Mouse (Mus musculus) heart, postnatal 4 days (tissue): ENCODE data around the gene Cfap45. TPM values are rescaled to one million over a fixed set of nuclear protein-coding genes. Genes with fewer than 3 reads are reported as not detected.

ENCODE experiments used
- DNase-seq: peaks from one replicate; pipeline ENCODE4 v3.0.0; 2021
- total RNA-seq, 2 experiments: library from RNA; stranded (reverse); gene quantifications; 2 replicates each; pipeline ENCODE4 v1.2.3; 2021

The Cfap45 gene
- total RNA-seq, 2 experiments from 2014 or later = 3.3 to 3.5 TPM

GRCm38 (mm10) chr1:172497428-172497827 is 23.2 kb upstream of the Cfap45 start:
- DNase-seq = no peak

- peak; percentile 93 for DNase-seq
These were observed 20.7 kb upstream of the Cfap45 start, which contains the start of gene Tagln2 for GRCm38 (mm10) chr1:172499765-172500441. TSS of gene Tagln2 (plus strand) at chr1:172500047.

GRCm38 (mm10) chr1:172500451-172501370 is 19.9 kb upstream of the Cfap45 start:
- peak; percentile 82 for DNase-seq

DNA sequence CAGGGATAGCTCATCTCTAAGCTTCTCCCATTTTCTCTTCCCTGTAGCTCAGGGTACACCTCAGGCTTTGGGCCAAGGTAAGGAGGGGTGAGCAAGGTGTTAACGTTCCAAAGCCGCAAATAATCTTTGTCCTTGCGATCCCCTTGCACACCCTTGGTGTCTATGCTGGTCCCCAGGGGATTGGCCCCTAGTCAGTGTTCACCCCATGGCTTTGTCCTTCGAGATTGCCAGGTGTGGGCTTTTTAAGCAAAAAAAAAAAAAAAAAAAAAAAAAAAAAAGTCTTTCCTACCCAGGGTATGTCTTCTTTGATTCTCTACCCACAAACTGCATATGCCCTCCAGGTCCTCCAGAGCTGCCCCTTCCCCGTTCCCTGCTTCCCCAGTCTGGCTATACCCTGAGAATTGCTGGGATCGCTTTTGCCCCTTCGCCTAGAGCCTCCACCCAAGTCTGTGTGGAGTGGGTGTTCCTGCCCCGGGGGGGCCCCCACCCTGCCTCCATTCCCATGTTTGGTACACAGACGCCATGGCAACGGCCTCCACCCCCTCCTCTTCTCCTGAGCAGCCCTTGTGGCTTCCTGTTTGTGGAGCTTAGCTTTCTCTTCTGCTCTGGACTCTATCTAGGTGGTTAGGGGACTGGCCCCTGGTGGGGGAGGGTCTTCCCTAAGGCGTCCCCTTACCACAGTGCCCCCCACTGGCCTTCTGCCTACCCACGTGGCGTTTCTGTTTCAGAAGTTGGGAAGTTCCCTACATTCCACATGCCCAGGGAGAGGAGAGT is 19.0 kb upstream of the Cfap45 start:
- peak; percentile 82 for DNase-seq

- DNase-seq = peak; percentile 41
These were observed 18.2 kb upstream of the Cfap45 start for GRCm38 (mm10) chr1:172502145-172503110.

DNA sequence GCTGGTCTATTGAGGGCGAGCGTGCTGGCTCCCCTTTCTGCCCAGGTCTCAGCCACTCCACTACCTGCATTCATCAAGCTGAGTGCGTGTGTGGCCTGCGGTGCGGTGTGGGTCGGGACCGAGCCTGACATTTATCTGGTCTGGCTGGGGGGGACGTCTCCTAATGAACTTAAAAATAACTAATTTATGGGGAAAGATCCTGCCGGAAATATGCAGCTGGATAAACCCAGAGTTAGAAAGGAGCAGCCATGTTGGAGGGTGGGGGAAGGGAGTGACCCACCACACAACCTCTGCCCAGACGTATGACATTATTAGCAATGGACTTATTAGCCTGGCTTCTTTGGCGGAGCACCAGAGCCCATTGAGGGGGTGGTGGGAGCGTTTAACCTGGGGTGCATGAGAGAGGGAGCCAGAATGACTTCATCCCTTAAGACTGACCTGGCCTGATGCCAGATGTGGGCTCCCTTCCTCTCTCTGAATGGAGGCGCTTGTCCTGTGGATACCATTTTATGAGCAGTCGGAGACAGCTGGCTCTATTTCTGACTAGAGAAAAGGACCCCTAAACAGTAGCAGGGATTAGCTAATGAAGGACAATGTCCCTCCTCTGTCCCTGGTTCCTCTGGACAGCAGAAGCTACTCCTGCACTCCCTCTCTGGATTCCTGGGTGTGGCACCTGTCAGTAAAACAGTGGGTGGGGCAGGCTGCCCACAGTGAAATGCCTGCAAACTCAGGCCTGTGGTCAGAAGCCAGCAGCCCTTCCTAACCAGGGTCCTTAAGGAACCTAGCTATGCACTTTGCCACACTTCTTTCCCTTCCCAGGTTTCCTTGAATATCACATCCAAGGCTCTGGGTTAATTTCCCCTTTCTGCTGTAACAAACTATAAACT is 17.2 kb upstream of the Cfap45 start:
- DNase-seq = peak; percentile 80

- DNase-seq = peak; percentile 44
These were observed 15.8 kb upstream of the Cfap45 start for GRCm38 (mm10) chr1:172504756-172505155.

DNA sequence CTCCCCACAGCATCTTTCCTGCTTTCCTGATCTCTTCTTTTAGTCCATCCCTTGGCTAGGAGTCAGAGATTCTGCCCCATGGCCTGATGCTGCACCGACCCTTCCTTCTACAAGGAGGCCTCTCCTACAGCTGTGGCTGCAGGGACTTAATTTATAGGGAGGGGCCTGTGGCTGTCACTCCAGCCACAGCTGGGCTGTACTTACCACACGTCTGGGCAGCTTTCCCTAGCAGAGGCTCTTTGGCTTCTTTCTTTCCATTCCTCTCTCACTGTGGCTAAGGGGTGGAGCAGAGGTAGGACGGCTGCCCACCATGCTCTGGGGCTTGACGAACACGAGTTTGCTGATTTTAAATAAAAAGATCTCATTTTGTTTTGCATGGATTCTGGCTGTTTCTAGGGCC is 13.6 kb upstream of the Cfap45 start:
- peak; percentile 38 for DNase-seq

GRCm38 (mm10) chr1:172507701-172508100 is 12.9 kb upstream of the Cfap45 start:
- no peak for DNase-seq

GRCm38 (mm10) chr1:172508172-172508571 is 12.4 kb upstream of the Cfap45 start:
- DNase-seq = no peak

DNA sequence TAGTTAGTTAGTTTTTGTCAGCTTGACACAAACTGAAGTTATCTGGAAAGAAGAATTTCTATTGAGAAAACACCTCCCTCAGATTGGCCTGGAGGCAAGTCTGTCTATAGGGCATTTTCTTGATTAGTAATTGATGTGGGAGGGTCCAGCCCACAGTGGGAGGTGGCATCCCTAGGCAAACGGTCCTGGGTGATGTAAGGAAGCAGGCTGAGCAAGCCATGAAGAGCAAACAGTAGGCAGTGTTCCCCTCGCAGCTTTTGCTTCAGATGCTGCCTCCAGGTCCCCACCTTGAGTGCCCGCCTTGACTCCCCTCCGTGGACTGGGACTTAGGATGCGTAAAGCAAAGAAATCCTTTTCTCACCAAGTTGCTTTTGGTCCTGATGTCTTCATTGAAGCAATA is 11.4 kb upstream of the Cfap45 start:
- DNase-seq = no peak

- no peak for DNase-seq
These were observed 10.6 kb upstream of the Cfap45 start for GRCm38 (mm10) chr1:172509983-172510382.

DNA sequence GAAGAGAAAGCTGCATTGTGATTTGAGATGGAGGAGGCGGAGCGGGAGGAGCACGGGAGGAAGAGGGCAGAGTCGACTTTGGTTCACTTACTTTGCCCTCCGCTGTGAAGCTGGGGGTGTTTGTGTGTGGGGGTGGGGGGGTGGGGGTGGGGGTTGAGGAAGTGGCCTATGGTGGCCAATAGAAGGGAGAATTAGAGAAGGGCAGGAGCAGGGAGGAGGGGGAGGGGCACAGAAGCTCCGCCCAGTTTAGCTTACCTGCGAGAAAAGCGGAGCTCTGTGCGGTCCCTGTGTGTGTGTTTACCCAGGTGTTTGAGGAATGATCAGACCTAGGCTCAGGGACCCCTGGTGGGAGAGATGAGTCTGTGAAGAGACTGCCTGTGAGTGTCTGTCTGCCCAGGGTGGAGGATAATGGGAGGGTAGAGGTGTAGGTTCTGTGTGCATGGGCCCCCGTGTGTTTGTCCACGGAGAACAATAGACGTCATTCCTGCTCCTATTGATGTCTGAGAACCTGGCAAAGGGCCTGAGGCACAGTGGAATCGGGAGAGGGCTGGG is 10.1 kb upstream of the Cfap45 start:
- no peak for DNase-seq

DNA sequence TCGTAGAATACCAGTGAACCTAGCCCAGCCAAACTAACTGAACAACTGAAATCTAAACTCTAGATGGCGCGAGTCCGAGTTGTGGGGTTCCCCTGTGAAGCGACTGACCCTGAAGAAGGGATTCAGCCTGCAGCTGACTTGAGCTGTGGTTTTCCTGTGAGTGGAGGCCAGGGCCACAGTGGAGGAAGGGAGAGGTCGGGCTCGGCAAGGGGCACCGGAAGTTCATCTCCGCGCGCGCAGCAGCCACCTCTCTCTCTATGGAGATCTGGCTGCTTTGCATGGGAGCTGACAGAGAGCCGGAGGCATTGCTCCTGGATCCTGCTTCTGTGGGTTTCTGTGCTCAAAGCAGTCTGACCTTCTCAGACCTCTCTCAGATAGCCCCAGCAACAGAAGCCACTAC is 7.6 kb upstream of the Cfap45 start:
- peak; percentile 73 for DNase-seq

DNA sequence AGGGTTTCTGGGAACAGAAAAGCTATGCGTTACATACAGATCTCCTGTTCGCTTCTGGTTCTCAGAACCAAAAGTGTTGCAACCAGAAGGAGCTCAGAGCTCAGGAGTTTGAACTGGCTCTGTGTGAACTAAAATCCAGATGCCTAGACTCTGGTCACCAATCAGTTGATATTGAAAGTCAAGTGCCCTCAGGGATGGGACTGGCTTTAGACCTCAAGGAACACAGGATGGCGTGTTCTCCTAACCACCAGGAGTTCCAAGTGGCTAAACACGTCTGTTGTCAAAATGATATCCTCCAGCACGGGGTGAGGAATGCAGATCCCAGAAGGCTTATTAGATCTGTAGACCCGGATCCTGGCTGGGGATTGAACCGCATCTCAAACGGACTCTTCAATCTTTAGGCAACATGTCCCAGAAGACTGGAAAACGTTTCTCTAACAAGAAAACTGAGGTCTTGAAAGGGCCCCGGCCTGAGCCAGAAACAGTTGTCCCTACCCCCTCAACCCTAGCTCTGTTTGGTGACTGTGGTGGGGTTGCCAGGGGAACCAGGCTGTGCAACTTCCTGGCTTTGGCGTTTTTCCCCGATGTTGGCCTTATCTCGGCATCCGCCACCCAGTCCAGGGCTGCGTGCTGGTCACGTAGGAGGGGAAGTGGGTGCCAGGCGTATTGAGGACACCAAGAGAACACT is 6.9 kb upstream of the Cfap45 start:
- peak; percentile 79 for DNase-seq

- DNase-seq = no peak
These were observed 6.4 kb upstream of the Cfap45 start for GRCm38 (mm10) chr1:172514213-172514529.

DNA sequence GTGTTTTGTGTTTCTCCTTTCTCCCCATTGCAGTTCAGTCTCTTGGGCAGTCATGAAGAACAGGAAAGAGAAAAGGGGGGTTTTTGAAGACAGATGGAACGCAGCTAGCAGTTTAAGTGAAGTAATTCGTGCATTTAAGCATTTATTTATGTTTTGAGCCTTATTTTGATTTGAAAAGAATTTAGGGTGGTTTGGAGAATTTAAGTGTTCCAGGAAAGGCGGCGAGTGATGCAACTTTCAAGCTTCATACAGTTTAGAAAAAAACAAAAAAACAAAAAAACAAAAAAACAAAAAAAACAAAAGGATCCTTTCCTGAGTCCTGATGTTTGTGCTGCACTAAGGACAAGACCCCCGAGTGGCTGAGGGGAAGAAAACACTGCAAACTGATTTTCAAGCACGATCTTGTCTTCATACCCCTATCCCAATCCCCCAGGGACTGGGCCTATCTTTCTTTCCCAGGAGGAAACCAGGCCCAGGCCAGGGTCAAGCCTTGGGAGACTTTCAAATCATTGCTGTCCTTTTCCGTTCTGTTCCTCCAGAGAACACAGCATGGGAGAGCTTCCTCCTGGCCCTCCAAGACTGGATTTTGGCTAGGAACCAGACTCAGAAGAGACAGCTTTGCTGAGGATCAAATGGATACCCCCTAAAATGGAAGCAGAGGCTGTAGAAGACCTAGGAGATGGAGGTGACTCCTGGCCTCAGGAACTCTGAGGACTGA is 5.9 kb upstream of the Cfap45 start:
- DNase-seq = no peak

- DNase-seq = no peak
These were observed 5.2 kb upstream of the Cfap45 start for GRCm38 (mm10) chr1:172515396-172515795.

GRCm38 (mm10) chr1:172518013-172518412 is 2.6 kb upstream of the Cfap45 start:
- no peak for DNase-seq
